ENCODE assay signal across 13 mouse cellular contexts in the genomic region with DNA sequence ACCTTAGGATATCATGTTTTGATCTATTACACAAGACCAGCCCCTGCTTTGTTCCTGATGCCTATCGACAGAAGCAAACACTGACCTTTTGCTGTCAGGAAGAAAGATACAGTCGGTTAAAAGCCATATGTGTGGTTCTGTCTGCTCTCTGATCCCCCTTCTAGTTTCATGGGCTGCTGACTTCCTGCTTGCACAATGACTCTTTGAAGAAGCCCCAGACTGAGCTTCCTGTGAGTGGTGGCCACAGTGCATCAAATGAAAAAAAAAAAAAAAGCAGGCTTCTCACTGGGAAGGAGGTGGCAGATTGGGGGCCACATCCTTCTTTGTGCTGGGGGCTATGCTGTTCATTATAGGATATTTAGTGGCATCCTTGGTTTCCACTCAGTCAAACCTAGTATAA.
A peak's percentile ranks its signal among the peaks of the same experiment; 100 is the strongest.
DNase-seq lines count a peak whose midpoint lies in the region; ATAC-seq and TF ChIP-seq lines count a peak whose summit lies in the region.
"Had no signal": no experiment of that assay in that cellular context is flagged by ENCODE, and none has a peak within 500 bp of the region (broad histone marks: within the 10 kb centered on the region; RNA-seq: fewer than 3 reads in every experiment).

No protein-coding gene starts in this region.

- no peaks in the 10 kb centered on the region for H3K27me3 ChIP-seq in kidney, postnatal 0 days (ENCODE audit: insufficient read depth, low read length)
- no peaks in the 10 kb centered on the region; the same call in 1 of the 2 replicates for H3K27me3 ChIP-seq in kidney, embryonic 14.5 days (ENCODE audit: control insufficient read depth, insufficient read depth, low read length)
- no peaks in the 10 kb centered on the region for H3K27me3 ChIP-seq in small intestine, adult 2 months (ENCODE audit: control insufficient read depth, insufficient read depth, low read length)
- H3K27me3 ChIP-seq in hindbrain, embryonic 10.5 days (ENCODE audit: insufficient read depth, poor library complexity, severe bottlenecking) = peaks cover 89% of the 10 kb centered on the region

- ATAC-seq in kidney, postnatal 0 days (replicated peaks; ENCODE audit: low FRiP score, low read depth) = no peak
- no peak for ATAC-seq in kidney, embryonic 14.5 days (ENCODE audit: low FRiP score, low TSS enrichment)
- peak; percentile 89 for ATAC-seq in common myeloid progenitor, adult 5-6 weeks (replicated peaks; ENCODE audit: low read depth, poor library complexity, severe bottlenecking)

- no peaks in the 10 kb centered on the region for H3K9me3 ChIP-seq in kidney, postnatal 0 days (replicated peaks; ENCODE audit: low read length)
- no peaks in the 10 kb centered on the region for H3K9me3 ChIP-seq in kidney, embryonic 14.5 days (ENCODE audit: control insufficient read depth, low read length)
- no peaks in the 10 kb centered on the region for H3K9me3 ChIP-seq in hindbrain, embryonic 10.5 days
- H3K9me3 ChIP-seq: neural tube, embryonic 12.5 days had no signal

- no peak overlapping the region for H3K4me2 ChIP-seq in kidney, postnatal 0 days (ENCODE audit: low read length)
- H3K4me2 ChIP-seq in kidney, embryonic 14.5 days (replicated peaks; ENCODE audit: low read depth, low read length) = no peak overlapping the region
- H3K4me2 ChIP-seq: midbrain, embryonic 11.5 days; neural tube, embryonic 12.5 days had no signal

- TF ChIP-seq CTCF in kidney, postnatal 0 days (IDR thresholded peaks at IDR 0.05; ENCODE audit: low read depth) = no peak
- no peak for TF ChIP-seq CTCF in small intestine, adult 2 months (IDR thresholded peaks at IDR 0.05; ENCODE audit: extremely low read depth, insufficient read length, insufficient replicate concordance, low read depth, low read length)

- H3K27ac ChIP-seq in kidney, postnatal 0 days = no peak overlapping the region
- no peak overlapping the region for H3K27ac ChIP-seq in kidney, embryonic 14.5 days (ENCODE audit: low read depth, low read length)
- H3K27ac ChIP-seq in small intestine, adult 2 months (ENCODE audit: insufficient read depth, low read depth, low read length) = peak overlapping the region; percentile 62; the same call in 1 of the 2 replicates
- H3K27ac ChIP-seq in hindbrain, embryonic 10.5 days = no peak overlapping the region
- H3K27ac ChIP-seq: liver, embryonic 14.5 days; neural tube, embryonic 12.5 days had no signal

- no peak overlapping the region for H3K4me3 ChIP-seq in kidney, postnatal 0 days (replicated peaks; ENCODE audit: low read depth, low read length)
- H3K4me3 ChIP-seq in kidney, embryonic 14.5 days (ENCODE audit: low read length) = no peak overlapping the region
- H3K4me3 ChIP-seq in small intestine, adult 2 months (ENCODE audit: low read depth, low read length) = no peak overlapping the region
- no peak overlapping the region for H3K4me3 ChIP-seq in hindbrain, embryonic 10.5 days
- H3K4me3 ChIP-seq: neural tube, embryonic 12.5 days had no signal

- DNase-seq in kidney, postnatal 0 days (ENCODE audit: low spot score) = peak; percentile 6
- DNase-seq in CD4-positive helper T cell, adult 2 months (ENCODE audit: low read depth, low spot score) = peak; percentile 71
- DNase-seq in cerebellum, adult 8-10 months = no peak
- no peak for DNase-seq in heart, adult 8-10 months (ENCODE audit: low spot score)
- DNase-seq in hindbrain, embryonic 10.5 days (ENCODE audit: low spot score) = no peak
- DNase-seq: gastrocnemius, postnatal 14 days; heart, postnatal 14 days had no signal

- H3K36me3 ChIP-seq in kidney, postnatal 0 days (ENCODE audit: insufficient read depth, low read length) = no peaks in the 10 kb centered on the region
- no peaks in the 10 kb centered on the region for H3K36me3 ChIP-seq in kidney, embryonic 14.5 days (ENCODE audit: control insufficient read depth, insufficient read depth, low read length)
- no peaks in the 10 kb centered on the region for H3K36me3 ChIP-seq in small intestine, adult 2 months (ENCODE audit: control insufficient read depth, insufficient read depth, low read length)
- H3K36me3 ChIP-seq in hindbrain, embryonic 10.5 days = no peaks in the 10 kb centered on the region
- H3K36me3 ChIP-seq: neural tube, embryonic 12.5 days had no signal

- no peak overlapping the region for H3K9ac ChIP-seq in kidney, postnatal 0 days (ENCODE audit: low read depth, low read length)
- H3K9ac ChIP-seq in kidney, embryonic 14.5 days (ENCODE audit: low read depth, low read length) = no peak overlapping the region
- H3K9ac ChIP-seq: liver, embryonic 14.5 days; neural tube, embryonic 12.5 days had no signal

- no peak for TF ChIP-seq POLR2A in small intestine, adult 2 months (IDR thresholded peaks at IDR 0.05; ENCODE audit: low read depth, low read length)

- H3K4me1 ChIP-seq in kidney, postnatal 0 days (replicated peaks; ENCODE audit: insufficient read depth, low read length) = no peaks in the 10 kb centered on the region
- H3K4me1 ChIP-seq in kidney, embryonic 14.5 days (ENCODE audit: control insufficient read depth, insufficient read depth, low read length) = no peaks in the 10 kb centered on the region
- peaks cover 4% of the 10 kb centered on the region; the same call in 1 of the 2 replicates for H3K4me1 ChIP-seq in small intestine, adult 2 months (ENCODE audit: control insufficient read depth, insufficient read depth, insufficient read length, low read length)
- peaks cover 21% of the 10 kb centered on the region; the same call in 1 of the 2 replicates for H3K4me1 ChIP-seq in hindbrain, embryonic 10.5 days (replicated peaks)

- WGBS in kidney, postnatal 0 days = 41% methylated on average over 2 of the region's 2 CpGs
- 48% methylated on average over 2 of the region's 2 CpGs for WGBS in kidney, embryonic 14.5 days
- WGBS in small intestine, adult 2 months = 68% methylated on average over 2 of the region's 2 CpGs
- 50% methylated on average over 2 of the region's 2 CpGs for WGBS in hindbrain, embryonic 10.5 days

Comparison
In these comparisons a context has a peak if more than half of its experiments do, and no peak if none do; other contexts are left out.
1. DNase-seq: peak in kidney, postnatal 0 days (single experiment) and CD4-positive helper T cell, adult 2 months (single experiment); none in cerebellum, adult 8-10 months (single experiment), heart, adult 8-10 months (single experiment) and hindbrain, embryonic 10.5 days (single experiment).